Mouse (Mus musculus) hindbrain, embryonic 10.5 days (tissue): ENCODE data around the gene Chil6. TPM values are rescaled to one million over a fixed set of nuclear protein-coding genes. Genes with fewer than 3 reads are reported as not detected.

Source experiments
- DNase-seq: peaks from one replicate; pipeline ENCODE4 v3.0.0-alpha.2; 2017; ENCODE audit warnings: low spot score
- H3K27ac ChIP-seq: fragments of 300-500 bp; sonication (generic); 2 replicates; pipeline ENCODE4 v1.5.1; 2016; ENCODE audit warnings: mild to moderate bottlenecking, moderate library complexity
- H3K27me3 ChIP-seq: fragments of 300-500 bp; sonication (generic); 2 replicates; pipeline ENCODE4 v1.6.1; 2016; ENCODE audit warnings: mild to moderate bottlenecking; ENCODE audit not compliant: poor library complexity, insufficient read depth, severe bottlenecking
- H3K36me3 ChIP-seq: fragments of 300-500 bp; sonication (generic); 2 replicates; pipeline ENCODE4 v1.6.1; 2016; ENCODE audit warnings: mild to moderate bottlenecking, moderate library complexity
- H3K4me1 ChIP-seq: fragments of 300-500 bp; sonication (generic); replicated peaks from 2 replicates; pipeline ENCODE4 v1.6.1; 2016; ENCODE audit warnings: mild to moderate bottlenecking
- H3K4me3 ChIP-seq: fragments of 300-500 bp; sonication (generic); 2 replicates; pipeline ENCODE4 v1.5.1; 2016; ENCODE audit warnings: mild to moderate bottlenecking, moderate library complexity
- H3K9me3 ChIP-seq: fragments of 300-500 bp; sonication (generic); 2 replicates; pipeline ENCODE4 v1.6.1; 2016; ENCODE audit warnings: mild to moderate bottlenecking, moderate library complexity
- WGBS: fragments of 180-500 bp; shearing (Covaris S2); methylation state at CpG from one replicate; pipeline ENCODE4 v1.1.7; 2016; 5-methylcytosine and 5-hydroxymethylcytosine counted together
- polyA plus RNA-seq: library from polyadenylated mRNA; unstranded; fragments of >200 nt; fragmentation: Nextera tagmentation; extraction: Ambion mirVana; gene quantifications from 2 replicates; pipeline ENCODE4 v1.2.1, GENCODE M21; 2016

The Chil6 gene
- polyA plus RNA-seq = not detected in 2 replicates

- no peak for DNase-seq
- Histone ChIP-seq H3K9me3 (no peaks in the 10 kb centered on the region), H3K4me3 (no peak within 1 kb of the TSS), H3K27ac (no peak within 1 kb of the TSS), H3K27me3 (no peaks in the 10 kb centered on the region), H3K36me3 (no peaks in the 10 kb centered on the region), H3K4me1 (no peaks in the 10 kb centered on the region)
These were observed at the start of gene Chil6 for GRCm38 (mm10) chr3:106406082-106406481. Gene Chil6, minus strand, starts transcription at chr3:106406182.

- no peak for DNase-seq
- WGBS = 80% methylated on average over 4 of the region's 4 CpGs
These were observed 46.6 kb upstream of the Chil6 start for GRCm38 (mm10) chr3:106452616-106453015.

GRCm38 (mm10) chr3:106449567-106449966 is 43.6 kb upstream of the Chil6 start:
- DNase-seq = no peak
- no peaks in the 10 kb centered on the region for H3K4me1 ChIP-seq
- WGBS = 88% methylated on average over 4 of the region's 4 CpGs

More at GRCm38 (mm10) chr3:106452616-106453015, 46.6 kb upstream of the Chil6 start:
- Histone ChIP-seq H3K27ac (no peak overlapping the region), H3K27me3 (no peaks in the 10 kb centered on the region), H3K36me3 (no peaks in the 10 kb centered on the region), H3K4me3 (no peak overlapping the region), H3K4me1 (no peaks in the 10 kb centered on the region), H3K9me3 (no peaks in the 10 kb centered on the region)

GRCm38 (mm10) chr3:106448995-106449394 is 43.0 kb upstream of the Chil6 start:
- no peak overlapping the region for H3K4me3 ChIP-seq
- no peaks in the 10 kb centered on the region for H3K27me3 ChIP-seq
- H3K36me3 ChIP-seq = no peaks in the 10 kb centered on the region
- H3K9me3 ChIP-seq = no peaks in the 10 kb centered on the region
- no peak for DNase-seq
- H3K27ac ChIP-seq = no peak overlapping the region
- H3K4me1 ChIP-seq = no peaks in the 10 kb centered on the region

More at GRCm38 (mm10) chr3:106449567-106449966, 43.6 kb upstream of the Chil6 start:
- Histone ChIP-seq H3K27ac (no peak overlapping the region), H3K36me3 (no peaks in the 10 kb centered on the region), H3K27me3 (no peaks in the 10 kb centered on the region), H3K9me3 (no peaks in the 10 kb centered on the region), H3K4me3 (no peak overlapping the region)

- H3K9me3 ChIP-seq = no peaks in the 10 kb centered on the region
- H3K4me3 ChIP-seq = no peak overlapping the region
- H3K27ac ChIP-seq = no peak overlapping the region
- no peaks in the 10 kb centered on the region for H3K4me1 ChIP-seq
- no peaks in the 10 kb centered on the region for H3K27me3 ChIP-seq
- no peak for DNase-seq
- no peaks in the 10 kb centered on the region for H3K36me3 ChIP-seq
These were observed 42.6 kb upstream of the Chil6 start for GRCm38 (mm10) chr3:106448571-106448970.

Other genes with a start within 250 kb of the Chil6 start
- 0.14 TPM in 1 of 2 replicates, not detected in the other for gene Chil3, start 238.6 kb downstream of the Chil6 start, polyA plus RNA-seq
- not detected in 2 replicates for gene Chil4, start 186.7 kb downstream of the Chil6 start, polyA plus RNA-seq
- gene Dennd2d, start 76.2 kb upstream of the Chil6 start, polyA plus RNA-seq = 1.3 TPM in 2 replicates
- gene Dram2, start 141.6 kb upstream of the Chil6 start, polyA plus RNA-seq = 41.7 and 41.8 TPM in 2 replicates
- gene Cept1, start 141.6 kb upstream of the Chil6 start, polyA plus RNA-seq = 33.1 and 37.0 TPM in 2 replicates